Mouse (Mus musculus): ENCODE data around the gene Sh3bgrl2.

Sh3bgrl2 gene

GRCm38 (mm10) chr9:83679626-83680025 lies 131.5 kb downstream of the Sh3bgrl2 start:
- no peak for DNase-seq (ENCODE audit: low spot score)

DNA sequence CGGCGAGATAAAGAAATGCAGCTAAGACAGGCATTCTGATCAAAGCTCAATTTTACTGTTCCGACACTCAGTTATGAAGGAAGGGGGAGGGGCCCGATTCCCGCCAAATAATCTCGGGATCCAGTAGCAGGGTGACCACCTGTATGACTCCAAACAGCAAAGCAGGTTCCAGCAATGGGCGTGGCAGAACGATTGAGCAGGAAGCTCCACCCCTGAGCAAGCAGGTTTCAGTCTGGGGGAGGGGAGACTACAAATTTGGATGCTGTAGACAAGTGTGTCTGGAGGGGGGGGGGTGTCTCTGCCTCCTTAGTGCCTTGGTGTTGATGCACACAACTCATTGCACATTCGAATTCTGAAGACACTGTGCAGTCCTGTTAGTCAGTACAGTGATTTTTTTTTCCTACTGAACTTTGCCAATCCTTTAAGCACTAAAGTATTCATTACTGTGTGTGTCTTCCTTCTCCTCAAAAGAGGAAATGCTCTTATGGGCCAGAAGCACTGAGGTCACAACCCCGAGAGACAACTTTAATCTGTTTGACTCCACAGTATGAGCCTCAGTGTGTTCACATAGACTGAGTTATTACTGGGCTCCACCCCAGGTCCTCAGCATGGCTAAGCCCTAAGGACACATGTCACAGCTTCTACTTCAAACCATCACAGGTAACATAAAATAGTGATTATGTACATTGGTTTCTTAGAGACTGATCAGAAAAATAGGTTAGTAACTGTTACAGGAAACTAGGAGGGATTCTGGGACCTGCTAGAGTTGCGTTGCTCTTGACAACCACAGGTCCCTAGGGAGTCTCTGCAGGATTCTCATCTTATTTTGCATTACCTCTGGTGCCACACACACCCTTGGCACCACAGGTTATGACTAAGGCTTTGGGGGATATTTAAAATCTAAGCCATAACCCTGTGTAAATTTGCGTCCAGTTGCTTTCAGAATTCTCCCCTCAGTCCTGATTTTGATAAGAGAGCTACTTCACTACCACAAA lies 133.8 kb downstream of the Sh3bgrl2 start:
- DNase-seq (ENCODE audit: low spot score) = no peak

DNA sequence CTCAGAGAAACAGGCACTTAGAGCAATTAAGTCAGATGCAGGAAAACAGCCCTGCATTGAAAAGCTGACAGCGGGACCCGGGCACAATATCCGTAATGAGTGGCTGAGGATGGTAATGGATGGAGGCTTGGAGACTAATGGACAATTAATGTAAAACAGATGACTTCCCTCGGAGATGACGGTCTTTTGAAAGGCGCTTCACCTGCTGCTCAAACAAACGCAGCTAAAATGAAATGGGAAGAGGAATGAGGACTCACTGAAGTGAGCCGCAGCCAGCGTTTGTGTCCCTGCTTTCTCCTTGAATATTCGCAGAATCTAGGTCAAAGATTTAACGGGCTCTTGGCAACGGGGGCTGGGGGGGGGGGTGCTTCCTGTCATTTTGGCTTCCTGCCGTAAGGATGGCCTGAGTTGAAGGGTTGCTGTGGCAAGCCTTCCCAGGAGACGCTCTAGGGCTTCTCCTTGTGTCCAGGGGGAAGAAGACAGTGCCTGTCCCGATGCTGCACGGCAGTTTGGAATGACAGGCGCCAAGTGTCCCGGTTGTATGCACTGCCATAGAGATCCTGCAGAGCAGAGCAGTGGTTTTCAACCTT lies 138.5 kb downstream of the Sh3bgrl2 start:
- no peak for DNase-seq (ENCODE audit: low spot score)

- DNase-seq (ENCODE audit: low spot score) = no peak
Observed at GRCm38 (mm10) chr9:83687904-83688303, 139.8 kb downstream of the Sh3bgrl2 start.

Measured in urinary bladder, postnatal 10 days (tissue).